Mouse (Mus musculus): ENCODE data around the gene Bicc1.

Bicc1 gene

DNA sequence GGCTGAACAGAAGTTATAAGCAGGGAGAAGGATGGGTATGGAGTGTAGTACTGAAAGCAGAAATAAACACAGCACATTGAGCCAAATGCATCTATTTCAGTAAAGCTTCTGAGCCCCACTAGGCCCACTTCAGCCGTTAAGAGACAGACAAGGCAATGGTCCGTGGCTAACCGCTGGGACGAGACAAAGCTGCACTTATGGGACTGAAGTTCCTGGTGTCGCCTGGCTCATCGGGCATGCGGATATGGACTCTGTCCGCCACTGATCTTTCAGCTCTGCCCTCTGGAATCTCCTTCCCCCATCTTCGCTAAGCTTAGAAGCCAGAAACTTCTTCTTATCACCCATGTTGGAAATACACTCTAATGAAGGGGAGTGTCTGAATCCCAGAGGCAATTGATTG, 106.8 kb downstream of the Bicc1 start:
- no peak for DNase-seq (ENCODE audit: low spot score in 2 of 2)

DNA sequence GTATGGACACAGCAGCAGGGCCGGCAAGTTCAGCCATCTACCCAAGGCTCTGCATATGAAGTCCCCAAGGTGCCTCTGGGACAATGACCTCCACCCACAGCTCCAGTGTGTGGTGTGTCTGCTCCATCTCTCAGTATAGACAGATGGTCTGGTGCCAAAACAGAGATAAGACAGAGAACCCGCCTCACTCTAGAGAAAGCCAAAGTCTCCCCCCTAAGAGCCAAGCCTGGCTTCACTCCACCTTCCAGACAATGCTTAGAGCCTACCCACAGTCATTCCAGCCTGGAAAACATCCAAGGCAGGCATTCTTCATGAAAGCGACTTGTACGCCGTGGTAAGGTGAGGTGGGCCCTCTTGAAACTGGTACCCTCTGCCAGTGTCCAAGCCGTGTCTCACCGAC, 107.3 kb downstream of the Bicc1 start:
- DNase-seq (ENCODE audit: low spot score in 2 of 2), result no peak

DNA sequence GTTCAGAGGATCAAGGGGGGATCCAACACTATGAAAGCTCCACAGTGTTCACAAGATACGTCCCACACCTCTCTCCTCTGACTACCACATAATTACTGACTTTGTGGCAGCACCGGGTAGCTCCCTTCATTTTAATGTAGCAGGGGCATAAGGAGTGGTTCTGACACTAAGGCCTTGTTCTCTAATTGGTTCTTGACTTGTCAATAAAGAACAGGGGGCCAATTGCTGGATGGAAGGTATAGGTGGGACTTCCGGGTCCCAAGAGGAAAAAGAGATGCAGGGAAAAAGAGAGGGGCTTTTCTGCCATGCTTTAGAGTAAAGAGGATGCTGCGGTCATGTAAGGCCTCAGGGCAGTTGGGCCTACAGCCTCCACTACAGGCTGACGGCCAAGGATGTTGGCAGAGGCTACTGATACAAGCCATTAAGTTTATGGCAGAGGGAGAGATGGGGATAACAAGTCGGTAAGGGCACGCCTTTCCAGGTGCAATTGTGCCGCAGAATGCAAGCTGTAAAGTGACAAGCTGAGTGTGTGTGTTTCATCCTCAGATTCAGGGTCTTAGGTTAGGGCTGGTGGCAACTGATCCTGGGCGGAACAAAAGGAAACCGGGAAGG, 108.7 kb downstream of the Bicc1 start:
- DNase-seq (ENCODE audit: low spot score in 2 of 2), result no peak

DNA sequence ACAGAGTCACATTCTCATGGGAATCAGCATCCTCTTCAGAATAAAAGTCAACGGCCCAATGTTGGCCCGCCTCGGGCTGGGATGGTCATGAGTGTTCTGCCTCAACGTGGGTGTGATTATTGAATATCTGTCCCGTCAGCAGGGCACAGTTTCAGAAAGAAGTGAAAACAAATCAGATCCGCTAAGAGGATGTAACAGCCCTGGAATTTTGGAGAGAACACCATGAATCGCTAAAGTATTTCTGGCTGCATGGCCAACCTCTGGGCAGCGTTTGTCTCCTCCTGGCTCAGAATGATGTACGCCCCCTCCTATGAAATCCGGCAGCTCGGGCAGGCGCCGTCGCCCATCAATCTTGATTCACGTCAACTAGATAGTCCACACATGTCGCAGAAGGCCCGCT, 110.2 kb downstream of the Bicc1 start:
- DNase-seq (ENCODE audit: low spot score in 2 of 2), result peak in 1 of 2 experiments; percentile 43

DNA sequence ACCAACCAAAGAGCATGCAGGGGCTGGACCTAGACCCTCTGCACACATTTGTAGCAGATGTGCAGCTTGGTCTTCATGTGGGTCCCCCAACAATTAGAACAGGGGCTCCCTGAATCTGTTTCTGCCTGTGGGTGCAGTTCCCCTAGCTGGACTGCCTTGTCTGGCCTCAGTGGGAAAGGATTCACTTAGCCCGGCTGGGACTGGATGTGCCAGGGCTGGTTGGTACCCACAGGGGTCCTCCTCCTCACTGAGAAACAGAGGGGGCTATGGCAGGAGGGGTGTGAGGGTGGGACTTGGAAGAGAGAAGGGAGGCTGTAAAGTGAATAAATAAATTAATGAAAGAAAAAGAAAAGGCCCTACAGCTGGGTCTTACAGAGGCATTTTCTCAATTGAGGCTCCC, 115.1 kb downstream of the Bicc1 start:
- DNase-seq (ENCODE audit: low spot score in 2 of 2), result no peak

DNA sequence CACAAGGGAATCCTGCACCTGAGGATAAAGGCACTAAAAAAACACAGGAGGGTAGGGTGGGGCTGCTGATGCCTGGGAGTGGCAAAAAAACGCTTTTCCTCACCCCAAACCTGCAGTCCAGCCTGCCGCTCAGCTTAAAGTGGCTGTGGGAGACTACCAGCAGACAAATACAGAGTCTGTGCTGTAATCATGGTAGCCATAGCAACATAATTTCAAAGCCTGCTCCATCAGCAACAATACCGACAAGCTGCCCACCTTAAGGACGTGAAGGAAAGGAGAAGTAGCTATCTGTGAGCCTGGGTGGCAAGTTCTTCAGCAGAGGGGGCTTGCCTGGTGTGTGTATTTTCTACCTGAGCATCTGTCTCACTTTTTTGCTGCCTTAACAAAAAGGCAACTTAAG, 117.6 kb downstream of the Bicc1 start:
- DNase-seq (ENCODE audit: low spot score in 2 of 2), result no peak

DNA sequence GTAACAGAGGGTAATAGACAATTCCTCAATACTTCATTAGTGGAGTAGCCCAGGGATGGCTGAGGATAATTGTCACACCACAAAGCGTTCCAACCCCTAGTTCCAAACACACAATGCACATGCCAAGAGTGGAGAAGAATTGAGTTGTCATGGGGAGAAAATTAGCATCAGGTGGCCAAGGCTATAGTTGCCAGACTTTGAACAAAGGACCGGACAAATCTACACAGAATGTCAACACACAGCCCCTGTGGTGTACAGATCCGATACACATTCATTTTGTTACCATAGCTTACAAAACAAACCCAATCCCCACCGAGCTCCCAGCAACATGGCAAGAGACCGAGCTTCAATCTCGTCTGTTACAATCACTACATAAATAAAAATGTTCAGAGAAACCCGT, 123.0 kb downstream of the Bicc1 start:
- DNase-seq (ENCODE audit: low spot score in 2 of 2), result no peak

DNA sequence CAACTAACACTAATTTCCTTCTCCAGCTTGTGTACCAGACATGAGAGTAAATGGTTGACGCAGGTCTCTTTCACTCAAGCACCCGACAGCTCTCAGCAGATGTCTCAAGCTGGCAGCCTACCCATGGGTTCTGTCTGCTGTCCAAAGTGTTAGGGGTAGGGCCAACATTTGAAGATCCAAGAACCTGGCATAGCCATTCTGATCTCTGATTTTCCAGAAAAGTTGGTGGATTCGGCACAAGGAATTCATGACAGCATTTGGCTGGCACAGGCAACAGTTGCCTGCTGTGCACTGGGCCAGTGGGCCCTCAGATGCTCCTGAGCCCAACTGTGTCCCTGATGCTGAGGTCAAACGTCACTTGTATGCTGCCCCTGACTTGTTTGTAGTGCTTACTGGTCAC, 130.5 kb downstream of the Bicc1 start:
- no peak for DNase-seq (ENCODE audit: low spot score in 2 of 2)

DNA sequence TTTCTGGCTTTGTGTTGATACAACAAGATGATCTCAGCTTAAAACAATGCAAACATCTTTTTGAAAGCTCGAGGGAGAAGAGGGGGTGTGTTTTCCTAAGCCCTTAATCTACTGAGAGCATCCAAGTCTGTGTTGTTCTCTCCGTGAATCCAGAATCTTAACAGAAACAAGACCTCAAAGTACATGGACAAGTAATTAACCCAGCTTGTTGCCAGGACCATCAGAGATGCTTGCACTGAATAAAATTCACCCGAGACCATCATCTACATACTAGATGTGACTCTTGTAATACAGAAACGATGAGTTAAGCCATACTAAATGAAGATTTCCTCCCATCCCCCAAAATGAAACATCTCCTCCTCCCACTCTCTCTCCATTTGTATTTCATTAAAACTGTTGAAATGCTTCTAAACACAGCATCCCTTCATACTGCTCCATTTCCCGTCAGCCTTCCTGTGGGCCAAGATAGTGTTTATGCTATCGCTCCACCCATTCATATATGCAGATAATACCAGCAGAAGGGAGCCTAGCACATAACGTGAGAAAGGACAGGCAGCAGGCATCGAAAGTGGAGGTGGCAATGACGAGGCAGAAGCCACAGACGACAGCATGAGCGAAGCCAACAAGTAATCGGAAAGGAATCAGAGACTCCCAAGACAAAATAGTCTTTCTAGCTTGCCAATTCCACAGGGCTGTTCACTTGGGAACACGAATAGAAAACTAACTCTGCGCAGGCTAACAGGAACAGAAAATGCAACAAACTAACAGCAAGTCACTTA, 131.2 kb downstream of the Bicc1 start:
- no peak for DNase-seq (ENCODE audit: low spot score in 2 of 2)

DNA sequence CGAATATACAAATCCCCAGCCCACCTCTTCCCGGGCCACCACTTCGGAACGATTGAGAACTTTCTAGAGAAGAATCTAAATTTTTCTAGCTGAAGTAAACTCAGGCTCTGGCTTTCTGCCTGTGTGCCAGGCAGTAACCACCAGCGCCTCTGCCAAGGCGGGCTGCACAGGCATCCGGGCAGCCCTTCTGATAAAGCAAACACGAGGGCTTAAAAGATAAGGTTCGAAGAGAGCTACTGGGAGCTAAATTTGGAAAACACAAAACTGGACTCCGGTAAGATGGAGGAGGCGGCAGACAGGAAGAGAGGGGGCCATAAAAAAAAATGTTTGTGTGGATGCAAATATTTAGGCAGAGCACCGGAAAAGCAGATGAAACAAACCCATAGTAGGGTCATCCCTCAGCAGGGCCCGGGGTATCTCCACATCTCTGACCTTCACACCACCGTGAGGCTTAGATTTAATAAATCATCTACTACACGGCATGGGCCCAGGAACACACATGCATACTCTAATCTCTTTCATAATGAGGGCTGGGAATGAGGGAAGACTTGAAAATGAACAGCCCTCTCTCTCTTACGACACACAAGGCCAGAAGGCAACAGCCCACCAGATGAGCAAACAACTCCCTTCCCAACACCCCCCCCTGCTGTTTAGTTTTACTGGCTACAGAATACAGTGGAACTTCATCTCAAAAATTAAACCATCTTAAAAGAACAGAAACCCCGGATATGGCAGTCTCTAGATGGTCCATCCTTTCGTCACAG, 134.2 kb downstream of the Bicc1 start:
- no peak for DNase-seq (ENCODE audit: low spot score in 2 of 2)

DNA sequence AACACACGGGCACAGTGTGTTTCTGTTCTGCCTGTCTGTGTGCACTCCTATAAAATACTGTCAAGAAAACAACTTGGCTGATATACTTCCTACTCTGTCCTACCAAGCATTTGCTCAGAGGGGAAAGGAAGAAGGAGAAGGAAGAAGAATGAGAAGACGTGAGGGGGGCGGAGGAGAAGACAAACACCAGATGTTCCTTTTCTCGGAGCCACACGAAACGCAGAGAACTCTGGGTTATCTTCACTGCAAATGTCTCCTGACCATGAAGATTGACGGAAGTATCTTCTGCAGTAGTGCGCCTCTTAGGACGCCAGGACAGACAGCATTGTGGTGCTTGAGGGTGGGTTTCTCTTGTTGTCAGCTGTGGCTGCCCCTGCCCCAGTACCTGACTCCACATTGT, 134.8 kb downstream of the Bicc1 start:
- no peak for DNase-seq (ENCODE audit: low spot score in 2 of 2)

DNA sequence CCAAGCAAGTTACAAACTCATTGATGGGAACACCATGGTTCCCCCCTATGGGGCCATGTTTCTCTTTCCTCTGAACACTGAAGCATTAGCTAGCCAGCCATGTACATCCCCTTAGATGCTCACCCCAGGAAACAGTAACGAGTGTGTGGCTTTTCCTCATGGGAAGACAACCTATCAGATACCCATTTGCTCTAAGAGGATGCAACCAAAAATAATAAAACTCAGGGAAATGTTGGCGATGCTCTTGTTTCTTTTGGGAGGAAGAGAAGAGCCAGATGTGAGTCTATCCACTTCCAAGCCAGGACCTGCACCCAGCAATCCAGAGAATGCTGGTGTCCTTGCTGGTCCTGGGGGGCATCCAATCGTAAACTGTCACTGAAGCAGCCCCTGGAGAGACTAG, 136.0 kb downstream of the Bicc1 start:
- no peak for DNase-seq (ENCODE audit: low spot score in 2 of 2)

DNA sequence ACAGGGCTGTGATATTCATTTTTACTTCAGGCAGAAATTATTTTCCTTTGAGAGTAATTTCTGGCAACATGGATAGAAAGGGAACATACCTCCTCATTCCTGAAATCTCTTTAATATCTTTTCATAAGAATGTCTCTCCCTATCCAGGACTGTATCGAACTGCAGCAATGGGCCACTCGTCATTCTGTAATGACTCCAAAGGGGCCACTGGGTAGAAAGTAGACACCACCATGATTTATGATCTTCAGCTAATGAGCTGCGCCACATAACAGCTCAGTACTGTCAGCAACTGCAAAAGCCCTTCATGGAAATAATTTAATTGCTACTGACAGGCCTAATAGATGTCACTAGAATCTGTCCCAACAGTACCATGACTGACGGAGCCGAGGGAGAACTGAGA, 139.0 kb downstream of the Bicc1 start:
- no peak for DNase-seq (ENCODE audit: low spot score in 2 of 2)

DNA sequence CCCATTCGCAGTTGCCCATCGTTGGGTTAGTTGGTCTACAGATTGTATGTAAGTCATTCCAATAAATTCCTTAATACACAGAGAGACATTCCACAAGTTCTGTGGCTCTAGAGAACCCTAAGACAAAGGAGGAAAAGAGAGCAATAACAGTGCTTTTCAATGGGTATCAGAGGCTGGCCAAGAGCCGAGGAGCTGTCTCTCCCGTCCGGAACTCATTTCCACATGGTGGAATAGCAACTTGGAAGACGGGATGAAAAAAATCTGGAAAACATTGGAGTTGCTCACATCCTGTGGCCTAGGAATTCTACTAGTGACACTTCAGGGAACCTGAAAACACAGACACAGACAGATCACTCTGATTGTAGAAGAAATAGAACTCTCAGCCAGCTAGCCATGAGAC, 139.7 kb downstream of the Bicc1 start:
- no peak for DNase-seq (ENCODE audit: low spot score in 2 of 2)

DNA sequence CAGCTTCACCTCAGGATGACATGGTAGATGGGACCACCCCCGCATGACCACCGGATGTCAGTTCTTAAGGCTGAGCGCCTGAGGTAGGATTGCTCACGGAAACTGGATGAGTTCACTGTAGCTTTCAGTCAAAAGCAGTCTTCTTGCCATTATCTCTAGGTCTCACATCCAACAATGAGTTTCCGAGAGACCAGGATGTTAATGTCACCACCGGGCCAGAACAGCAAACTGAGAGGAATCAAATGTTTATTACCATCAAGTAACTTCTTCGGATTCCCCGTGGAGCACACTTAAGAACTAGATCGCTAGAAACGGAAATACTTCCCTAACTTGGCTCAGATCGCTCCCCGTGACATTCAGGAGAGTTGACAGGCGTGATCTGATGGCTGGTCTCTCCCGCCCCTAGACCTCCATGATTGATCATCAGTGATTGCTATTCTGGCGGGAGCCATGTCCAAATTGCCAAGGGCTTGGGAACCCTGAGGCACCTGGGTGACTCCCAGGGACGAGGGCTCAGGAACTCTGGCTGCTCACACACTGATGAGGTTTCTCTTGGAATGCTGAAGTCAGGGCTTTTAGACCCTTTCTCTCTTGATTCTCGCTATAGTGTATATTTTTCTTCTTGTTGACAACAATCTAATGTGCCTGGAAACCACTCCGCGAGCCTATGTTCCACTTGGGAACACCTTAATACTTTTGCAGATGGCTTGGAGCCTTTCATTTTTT, 149.6 kb downstream of the Bicc1 start:
- DNase-seq (ENCODE audit: low spot score in 2 of 2), result no peak

DNA sequence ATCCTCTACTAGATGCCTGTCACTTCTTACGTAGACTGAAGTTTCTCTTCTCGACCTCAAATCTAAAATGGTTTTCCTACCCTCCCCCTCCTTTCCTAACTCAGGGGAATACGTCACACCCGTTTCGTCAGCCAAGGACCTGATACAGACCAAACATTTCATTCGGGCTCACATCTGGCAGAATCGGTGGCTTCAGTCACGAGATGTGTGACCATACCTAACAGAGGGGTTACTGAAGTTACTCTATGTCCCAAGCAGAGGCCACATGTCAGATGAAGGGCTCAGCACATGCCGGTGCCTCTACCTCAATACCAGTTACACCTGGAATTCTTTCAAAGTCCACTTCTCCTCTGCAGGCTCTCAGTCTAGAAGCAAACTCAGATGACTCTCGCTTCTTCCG, 150.8 kb downstream of the Bicc1 start:
- no peak for DNase-seq (ENCODE audit: low spot score in 2 of 2)

DNA sequence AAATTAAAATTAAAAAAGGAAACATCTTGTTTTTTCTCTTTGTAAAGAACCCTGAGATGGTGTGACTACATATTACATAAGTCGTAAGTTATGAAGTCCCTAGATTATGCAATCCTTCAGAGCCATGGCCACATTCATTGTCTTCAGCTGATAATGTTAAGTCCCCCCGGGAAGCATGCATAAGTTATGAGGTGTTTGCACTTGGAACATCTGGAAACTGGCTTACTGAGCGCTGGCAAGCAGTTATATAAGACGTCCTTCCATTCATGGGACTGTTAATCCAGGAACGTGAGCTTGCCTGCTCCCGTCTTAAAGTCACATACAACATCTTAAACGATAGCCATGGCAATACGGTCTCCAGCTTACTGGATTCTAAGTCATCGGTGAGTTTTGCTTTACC, 151.5 kb downstream of the Bicc1 start:
- DNase-seq (ENCODE audit: low spot score in 2 of 2), result peak in 1 of 2 experiments; percentile 32

DNA sequence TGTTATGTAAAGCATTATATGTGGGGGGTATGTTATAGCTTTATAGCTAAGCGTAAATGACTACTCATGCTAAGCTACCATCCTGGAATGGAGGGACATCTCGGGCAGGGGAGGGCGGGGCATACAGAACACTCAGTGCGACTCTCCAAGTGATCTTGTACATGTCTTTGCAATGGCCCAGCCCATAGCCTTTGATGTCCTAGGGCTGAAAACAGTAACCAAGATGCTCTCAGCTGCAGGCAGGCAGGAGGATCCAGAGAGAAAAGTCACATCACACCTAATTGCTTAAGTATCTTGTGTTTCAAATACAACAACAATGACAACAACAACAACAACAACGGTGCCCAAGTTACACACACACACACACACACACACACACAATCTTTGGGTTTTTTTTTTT, 152.0 kb downstream of the Bicc1 start:
- DNase-seq (ENCODE audit: low spot score in 2 of 2), result no peak

DNA sequence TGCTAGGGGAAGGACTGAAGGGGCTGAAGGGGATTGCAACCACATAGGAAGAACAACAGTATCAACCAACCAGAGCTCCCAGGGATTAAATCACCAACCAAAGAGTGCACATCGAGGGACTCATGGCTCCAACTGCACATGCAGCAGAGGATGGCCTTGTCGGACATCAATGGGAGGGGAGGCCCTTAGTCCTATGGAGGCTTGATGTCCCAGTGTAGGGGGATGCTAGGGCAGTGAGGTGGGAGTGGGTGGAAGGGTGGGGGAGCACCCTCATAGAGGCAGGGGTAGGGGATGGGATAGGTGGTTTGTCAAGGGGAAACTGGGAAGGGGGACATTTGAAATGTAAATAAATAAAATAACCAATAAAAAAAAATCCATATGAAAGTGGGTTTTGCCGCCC, 152.5 kb downstream of the Bicc1 start:
- no peak for DNase-seq (ENCODE audit: low spot score in 2 of 2)

DNA sequence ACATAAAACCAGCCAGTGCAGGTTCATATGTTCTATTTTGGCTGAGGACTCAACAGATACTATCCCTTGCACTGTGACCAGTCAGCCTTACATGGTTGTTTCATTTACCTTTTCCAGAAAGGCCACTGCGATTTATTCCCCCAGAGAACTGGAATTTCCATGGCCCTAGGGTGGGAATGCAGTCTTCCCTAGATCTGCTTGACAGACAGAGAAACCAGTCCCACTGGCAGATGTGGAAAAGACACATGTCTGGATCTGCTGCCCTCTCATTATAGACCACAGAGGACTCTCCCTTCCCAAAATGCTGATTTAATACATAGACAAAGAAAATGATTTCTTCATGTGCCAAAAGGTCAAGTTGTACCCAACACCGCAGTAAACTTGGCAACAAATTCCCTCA, 156.6 kb downstream of the Bicc1 start:
- no peak for DNase-seq (ENCODE audit: low spot score in 2 of 2)

DNA sequence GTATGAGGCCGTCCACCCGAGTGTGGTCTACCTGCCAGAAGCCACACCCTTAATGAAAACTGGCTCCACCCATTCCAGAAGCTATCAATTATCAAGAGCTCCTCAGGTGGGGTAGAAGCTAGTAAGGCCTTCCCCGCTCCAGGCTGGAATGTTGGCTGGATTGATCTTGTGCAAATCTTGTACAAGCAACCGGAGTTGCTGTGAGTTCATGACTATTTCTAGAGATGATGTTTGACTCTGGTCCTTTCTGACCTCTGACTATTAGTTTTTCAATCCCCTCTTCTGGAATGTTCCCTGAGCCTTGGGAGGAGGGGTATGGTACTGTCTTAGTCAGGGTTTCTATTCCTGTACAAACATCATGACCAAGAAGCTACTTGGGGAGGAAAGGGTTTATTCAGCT, 157.3 kb downstream of the Bicc1 start:
- no peak for DNase-seq (ENCODE audit: low spot score in 2 of 2)

DNA sequence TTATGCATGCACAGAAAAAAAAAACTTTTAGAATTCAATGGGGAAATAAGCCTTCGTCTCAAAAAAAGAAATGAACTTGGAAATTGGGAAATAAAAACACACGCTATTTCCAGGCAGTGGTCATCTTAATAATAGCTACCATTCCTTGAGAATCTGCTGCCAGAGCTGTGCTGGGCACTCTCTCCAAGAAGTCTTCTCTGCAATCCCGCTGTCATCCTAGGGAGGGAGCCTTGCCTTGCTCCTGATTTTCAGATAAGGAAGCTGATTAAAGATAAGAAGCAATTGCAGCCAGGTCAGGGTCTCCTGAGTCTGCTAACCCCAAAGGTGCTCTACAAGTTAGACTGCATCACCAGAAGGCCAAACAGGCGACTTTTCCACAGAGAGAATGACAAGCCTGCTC, 161.4 kb downstream of the Bicc1 start:
- DNase-seq (ENCODE audit: low spot score in 2 of 2), result no peak

All from urinary bladder, postnatal 36 days (tissue).